Mouse (Mus musculus) heart, postnatal 0 days (tissue): ENCODE data around the gene Cypt15.

Source experiments
- CTCF ChIP-seq: IDR thresholded peaks from 2 replicates; pipeline ENCODE4 v1.5.1; 2016; ENCODE audit warnings: antibody characterized with exemption, control low read depth, low read depth
- EP300 ChIP-seq: IDR thresholded peaks from 2 replicates; pipeline ENCODE4 v1.6.1; 2016; ENCODE audit warnings: antibody characterized with exemption, low read depth

- TF ChIP-seq CTCF (no peak), EP300 (no peak)
Observed at GRCm38 (mm10) chrX:39378830-39379229, 32.8 kb downstream of the Cypt15 start.
